Mouse (Mus musculus) G1E (cell line): ENCODE results near the gene Vegfa. TPM values are rescaled to one million over a fixed set of nuclear protein-coding genes. Genes with fewer than 3 reads are reported as not detected.

ENCODE experiments used
- ATAC-seq: 2 replicates; pipeline ENCODE4 v1.8.0; 2016; ENCODE audit warnings: mild to moderate bottlenecking; ENCODE audit not compliant: insufficient number of reproducible peaks, poor library complexity, low FRiP score, severe bottlenecking; ENCODE audit errors: extremely low read depth
- DNase-seq: peaks from one replicate; pipeline ENCODE4 v3.0.0; 2012; ENCODE audit warnings: low spot score
- H3K27me3 ChIP-seq: 2 replicates; pipeline ENCODE4 v1.6.1; 2012; ENCODE audit warnings: mild to moderate bottlenecking, low read length, inconsistent platforms; ENCODE audit not compliant: insufficient read depth
- H3K36me3 ChIP-seq: replicated peaks from 2 replicates; pipeline ENCODE3; 2012; ENCODE audit warnings: mild to moderate bottlenecking, inconsistent platforms
- H3K4me1 ChIP-seq: 2 replicates; pipeline ENCODE4 v1.6.1; 2012; ENCODE audit warnings: low read depth, low read length, inconsistent platforms, mixed read lengths; ENCODE audit not compliant: insufficient read depth
- H3K4me3 ChIP-seq: 2 replicates; pipeline ENCODE4 v1.5.1; 2012; ENCODE audit warnings: low read depth, mild to moderate bottlenecking, inconsistent platforms, low read length, moderate library complexity, mixed read lengths
- H3K9me3 ChIP-seq: replicated peaks from 2 replicates; pipeline ENCODE4 v1.6.1; 2012; ENCODE audit warnings: inconsistent platforms
- CTCF ChIP-seq: IDR thresholded peaks from 2 replicates; pipeline ENCODE4 v1.5.1; 2012; ENCODE audit warnings: low read depth, low read length, inconsistent platforms, mixed read lengths
- GATA1 ChIP-seq: IDR thresholded peaks from 2 replicates; pipeline ENCODE4 v1.6.1; 2012; ENCODE audit warnings: borderline replicate concordance, low read length, inconsistent platforms, mixed read lengths
- GATA2 ChIP-seq: IDR thresholded peaks from 2 replicates; pipeline ENCODE4 v1.6.1; 2012; ENCODE audit warnings: low read depth, low read length, inconsistent platforms, borderline replicate concordance
- POLR2AphosphoS5 ChIP-seq: IDR thresholded peaks from 2 replicates; pipeline ENCODE4 v1.6.1; 2012; ENCODE audit warnings: low read depth, low read length, inconsistent platforms; ENCODE audit not compliant: insufficient replicate concordance
- TAL1 ChIP-seq: conservative IDR thresholded peaks from 2 replicates; pipeline ENCODE4 v1.6.1; 2012; ENCODE audit warnings: low read depth, low read length, inconsistent platforms, mixed read lengths
- polyA plus RNA-seq: library from polyadenylated mRNA; stranded (reverse); fragments of >175 nt; gene quantifications from 2 replicates; pipeline ENCODE4 v1.2.3, GENCODE M21; 2012
- total RNA-seq, 2 experiments: library from RNA; stranded (forward) in 1 of 2; stranded (reverse) in 1 of 2; fragments of 200-1000 nt in 1 of 2; fragments of >200 nt in 1 of 2; fragmentation: Nextera tagmentation in 1 of 2; gene quantifications; 2 replicates each; pipeline ENCODE4 v1.2.3; 2014 to 2017

Vegfa gene
- total and polyA plus RNA-seq, 3 experiments, result 56.0 to 106 (median 94.1) TPM

- TF ChIP-seq CTCF (no peak), GATA2 (no peak), GATA1 (no peak), TAL1 (no peak), POLR2AphosphoS5 (no peak)
- Histone ChIP-seq H3K36me3 (no peaks in the 10 kb centered on the region), H3K9me3 (no peaks in the 10 kb centered on the region), H3K4me1 (0 out of 2 replicates have a peak, but pooled peaks cover 2% of the 10 kb centered on the region), H3K4me3 (no peak overlapping the region), H3K27me3 (peaks cover 3% of the 10 kb centered on the region; the same call in 1 of the 2 replicates)
- ATAC-seq, result no peak
- no peak for DNase-seq
Observed at GRCm38 (mm10) chr17:45979025-45979805, 53.0 kb downstream of the Vegfa start.

- H3K4me3 ChIP-seq, result no peak overlapping the region
- no peaks in the 10 kb centered on the region for H3K9me3 ChIP-seq
- peaks cover 15% of the 10 kb centered on the region for H3K27me3 ChIP-seq
- no peaks in the 10 kb centered on the region for H3K36me3 ChIP-seq
- TF ChIP-seq TAL1 (no peak), CTCF (no peak), POLR2AphosphoS5 (no peak), GATA1 (no peak)
- no peak for ATAC-seq
- DNase-seq, result no peak
- 0 out of 2 replicates have a peak, but pooled peaks cover 2% of the 10 kb centered on the region for H3K4me1 ChIP-seq
Observed at GRCm38 (mm10) chr17:45974461-45974860, 57.7 kb downstream of the Vegfa start.

GRCm38 (mm10) chr17:45973214-45973613 is 59.0 kb downstream of the Vegfa start:
- DNase-seq (no peak), ATAC-seq (no peak)
- H3K9me3 ChIP-seq, result no peaks in the 10 kb centered on the region
- H3K4me3 ChIP-seq, result no peak overlapping the region
- H3K4me1 ChIP-seq, result no peaks in the 10 kb centered on the region
- no peaks in the 10 kb centered on the region for H3K36me3 ChIP-seq
- no peak for TF ChIP-seq CTCF
- TF ChIP-seq TAL1, result no peak
- TF ChIP-seq POLR2AphosphoS5, result no peak
- TF ChIP-seq GATA1, result no peak
- no peak for TF ChIP-seq GATA2
- H3K27me3 ChIP-seq, result peaks cover 12% of the 10 kb centered on the region

GRCm38 (mm10) chr17:45972405-45972804 is 59.8 kb downstream of the Vegfa start:
- no peaks in the 10 kb centered on the region for H3K36me3 ChIP-seq
- ATAC-seq, result no peak
- H3K27me3 ChIP-seq, result peaks cover 12% of the 10 kb centered on the region
- H3K4me1 ChIP-seq, result no peaks in the 10 kb centered on the region
- H3K4me3 ChIP-seq, result no peak overlapping the region
- DNase-seq, result no peak
- TF ChIP-seq GATA2, result no peak
- no peak for TF ChIP-seq TAL1
- no peak for TF ChIP-seq CTCF
- no peak for TF ChIP-seq POLR2AphosphoS5
- TF ChIP-seq GATA1, result no peak
- H3K9me3 ChIP-seq, result no peaks in the 10 kb centered on the region

- no peak overlapping the region for H3K4me3 ChIP-seq
- DNase-seq, result no peak
- no peak for ATAC-seq
- H3K27me3 ChIP-seq, result peaks cover 14% of the 10 kb centered on the region
- TF ChIP-seq GATA2 (no peak), POLR2AphosphoS5 (no peak), CTCF (no peak)
- H3K36me3 ChIP-seq, result no peaks in the 10 kb centered on the region
- H3K4me1 ChIP-seq, result no peaks in the 10 kb centered on the region
- H3K9me3 ChIP-seq, result no peaks in the 10 kb centered on the region
Observed at GRCm38 (mm10) chr17:45971800-45972199, 60.4 kb downstream of the Vegfa start.

GRCm38 (mm10) chr17:45970741-45971550 is 61.2 kb downstream of the Vegfa start:
- TF ChIP-seq CTCF, result no peak
- TF ChIP-seq POLR2AphosphoS5, result no peak
- TF ChIP-seq TAL1, result no peak
- no peak for TF ChIP-seq GATA1
- TF ChIP-seq GATA2, result no peak
- H3K9me3 ChIP-seq, result no peaks in the 10 kb centered on the region
- H3K27me3 ChIP-seq, result peaks cover 18% of the 10 kb centered on the region
- H3K36me3 ChIP-seq, result no peaks in the 10 kb centered on the region
- ATAC-seq (no peak), DNase-seq (no peak)
- no peak overlapping the region for H3K4me3 ChIP-seq
- H3K4me1 ChIP-seq, result no peaks in the 10 kb centered on the region
